Mouse (Mus musculus) intestine, embryonic 14.5 days (tissue): ENCODE measurements around the gene Supt6. TPM values are rescaled to one million over a fixed set of nuclear protein-coding genes. Genes with fewer than 3 reads are reported as not detected.

ENCODE experiments used
- microRNA-seq: library from miRNA; unstranded; fragments of <30 nt; microRNA quantifications from one replicate; pipeline ENCODE4, GENCODE M21; 2016
- polyA plus RNA-seq: library from polyadenylated mRNA; unstranded; fragments of >200 nt; fragmentation: Nextera tagmentation; extraction: Ambion mirVana; gene quantifications from 2 replicates; pipeline ENCODE4 v1.2.1, GENCODE M21; 2014

Supt6 gene
- polyA plus RNA-seq, 1 experiment from 2014 or later, result 26.4 TPM

Small RNA genes within 50 kb of the gene (microRNA-seq; reads per million reads assigned to microRNA genes)
- not detected for gene Mir7653

Other genes starting within 250 kb of the Supt6 start
- 23.0 and 24.6 TPM in 2 replicates for gene Dhrs13, start 213.7 kb downstream of the Supt6 start, polyA plus RNA-seq
- 46.9 and 51.6 TPM in 2 replicates for gene Flot2, start 208.1 kb downstream of the Supt6 start, polyA plus RNA-seq
- gene Eral1, start 165.6 kb downstream of the Supt6 start, polyA plus RNA-seq, result 32.4 and 38.0 TPM in 2 replicates
- 13.4 and 17.8 TPM in 2 replicates for gene Fam222b, start 151.3 kb downstream of the Supt6 start, polyA plus RNA-seq
- 61.7 and 65.3 TPM in 2 replicates for gene Traf4, start 80.4 kb downstream of the Supt6 start, polyA plus RNA-seq
- 15.2 and 15.4 TPM in 2 replicates for gene Nek8, start 69.3 kb downstream of the Supt6 start, polyA plus RNA-seq
- gene Tlcd1, start 69.3 kb downstream of the Supt6 start, polyA plus RNA-seq, result 37.5 and 38.8 TPM in 2 replicates
- gene Rpl23a, start 62.4 kb downstream of the Supt6 start, polyA plus RNA-seq, result 1,790 and 1,870 TPM in 2 replicates
- gene Rab34, start 57.6 kb downstream of the Supt6 start, polyA plus RNA-seq, result 121 and 141 TPM in 2 replicates
- gene Proca1, start 52.6 kb downstream of the Supt6 start, polyA plus RNA-seq, result 1.4 and 2.1 TPM in 2 replicates
- 77.4 and 86.7 TPM in 2 replicates for gene Sdf2, start 241 bp downstream of the Supt6 start, polyA plus RNA-seq
- gene 2610507B11Rik, start 15.8 kb upstream of the Supt6 start, polyA plus RNA-seq, result 74.4 and 75.6 TPM in 2 replicates
- 0.17 and 0.24 TPM in 2 replicates for gene BC030499, start 44.9 kb upstream of the Supt6 start, polyA plus RNA-seq
- gene Spag5, start 55.5 kb upstream of the Supt6 start, polyA plus RNA-seq, result 34.1 and 40.0 TPM in 2 replicates
- gene Aldoc, start 77.0 kb upstream of the Supt6 start, polyA plus RNA-seq, result 20.0 and 21.1 TPM in 2 replicates
- 76.2 and 79.1 TPM in 2 replicates for gene Pigs, start 82.4 kb upstream of the Supt6 start, polyA plus RNA-seq
- 39.8 and 42.8 TPM in 2 replicates for gene Unc119, start 97.5 kb upstream of the Supt6 start, polyA plus RNA-seq
- not detected in 2 replicates for gene Foxn1, start 140.6 kb upstream of the Supt6 start, polyA plus RNA-seq
- 0.07 and 0.12 TPM in 2 replicates for gene Slc13a2, start 176.2 kb upstream of the Supt6 start, polyA plus RNA-seq
- gene Slc46a1, start 219.7 kb upstream of the Supt6 start, polyA plus RNA-seq, result 12.4 and 12.8 TPM in 2 replicates